Mouse (Mus musculus): ENCODE data around the gene Dlat. TPM values are rescaled to one million over a fixed set of nuclear protein-coding genes. Genes with fewer than 3 reads are reported as not detected.

Dlat gene
- polyA plus RNA-seq, 1 experiment from 2014 or later = 63.7 TPM

- ATAC-seq (ENCODE audit: insufficient number of reproducible peaks, low FRiP score, low TSS enrichment, low read depth) (no peak), DNase-seq (ENCODE audit: low spot score) (no peak)
- no peak overlapping the region for H3K4me2 ChIP-seq (ENCODE audit: low read depth, severe bottlenecking)
- no peak overlapping the region for H3K27ac ChIP-seq (replicated peaks; ENCODE audit: low read depth, low read length)
- no peaks in the 10 kb centered on the region for H3K36me3 ChIP-seq (ENCODE audit: control insufficient read depth, insufficient read depth, low read length)
- no peaks in the 10 kb centered on the region for H3K9me3 ChIP-seq (ENCODE audit: control insufficient read depth, low read length)
- peaks cover 11% of the 10 kb centered on the region for H3K4me1 ChIP-seq (ENCODE audit: control insufficient read depth, insufficient read depth, low read length)
- H3K27me3 ChIP-seq (ENCODE audit: control insufficient read depth, insufficient read depth, low read length) = no peaks in the 10 kb centered on the region
- 82% methylated on average over 6 of the region's 6 CpGs for WGBS
- H3K4me3 ChIP-seq (ENCODE audit: low read depth, low read length) = no peak overlapping the region
- H3K9ac ChIP-seq (ENCODE audit: low read length) = no peak overlapping the region
These were observed 35.6 kb upstream of the Dlat start for GRCm38 (mm10) chr9:50695153-50695552.

GRCm38 (mm10) chr9:50693631-50694030, 34.1 kb upstream of the Dlat start:
- WGBS = 22% methylated on average over 10 of the region's 10 CpGs
- Histone ChIP-seq H3K4me2 (ENCODE audit: low read depth, severe bottlenecking) (no peak overlapping the region), H3K27me3 (ENCODE audit: control insufficient read depth, insufficient read depth, low read length) (no peaks in the 10 kb centered on the region), H3K4me1 (ENCODE audit: control insufficient read depth, insufficient read depth, low read length) (peaks cover 8% of the 10 kb centered on the region), H3K4me3 (ENCODE audit: low read depth, low read length) (no peak overlapping the region), H3K36me3 (ENCODE audit: control insufficient read depth, insufficient read depth, low read length) (no peaks in the 10 kb centered on the region), H3K9ac (ENCODE audit: low read length) (no peak overlapping the region), H3K27ac (replicated peaks; ENCODE audit: low read depth, low read length) (no peak overlapping the region), H3K9me3 (ENCODE audit: control insufficient read depth, low read length) (no peaks in the 10 kb centered on the region)
- ATAC-seq (ENCODE audit: insufficient number of reproducible peaks, low FRiP score, low TSS enrichment, low read depth) (0 out of 2 replicates have a peak, but pooled peaks have one; percentile 27), DNase-seq (ENCODE audit: low spot score) (peak; percentile 74)

- Histone ChIP-seq H3K9ac (ENCODE audit: low read length) (no peak overlapping the region), H3K4me2 (ENCODE audit: low read depth, severe bottlenecking) (0 out of 2 replicates have a peak overlapping the region, but pooled peaks have one; percentile 5), H3K9me3 (ENCODE audit: control insufficient read depth, low read length) (no peaks in the 10 kb centered on the region), H3K4me1 (ENCODE audit: control insufficient read depth, insufficient read depth, low read length) (peaks cover 4% of the 10 kb centered on the region), H3K27me3 (ENCODE audit: control insufficient read depth, insufficient read depth, low read length) (no peaks in the 10 kb centered on the region), H3K4me3 (ENCODE audit: low read depth, low read length) (no peak overlapping the region), H3K36me3 (ENCODE audit: control insufficient read depth, insufficient read depth, low read length) (no peaks in the 10 kb centered on the region), H3K27ac (replicated peaks; ENCODE audit: low read depth, low read length) (no peak overlapping the region)
- DNase-seq (ENCODE audit: low spot score) (no peak), ATAC-seq (ENCODE audit: insufficient number of reproducible peaks, low FRiP score, low TSS enrichment, low read depth) (0 out of 2 replicates have a peak, but pooled peaks have one; percentile 44)
- WGBS = 38% methylated on average over 13 of the region's 13 CpGs
These were observed 33.3 kb upstream of the Dlat start for GRCm38 (mm10) chr9:50692626-50693580.

- no peak for DNase-seq (ENCODE audit: low spot score)
- Histone ChIP-seq H3K27ac (replicated peaks; ENCODE audit: low read depth, low read length) (no peak overlapping the region), H3K4me1 (ENCODE audit: control insufficient read depth, insufficient read depth, low read length) (no peaks in the 10 kb centered on the region), H3K4me2 (ENCODE audit: low read depth, severe bottlenecking) (no peak overlapping the region), H3K27me3 (ENCODE audit: control insufficient read depth, insufficient read depth, low read length) (no peaks in the 10 kb centered on the region), H3K9me3 (ENCODE audit: control insufficient read depth, low read length) (no peaks in the 10 kb centered on the region), H3K9ac (ENCODE audit: low read length) (no peak overlapping the region), H3K4me3 (ENCODE audit: low read depth, low read length) (no peak overlapping the region), H3K36me3 (ENCODE audit: control insufficient read depth, insufficient read depth, low read length) (peaks cover 3% of the 10 kb centered on the region; the same call in 1 of the 2 replicates)
- 87% methylated on average over 6 of the region's 6 CpGs for WGBS
- no peak for ATAC-seq (ENCODE audit: insufficient number of reproducible peaks, low FRiP score, low TSS enrichment, low read depth)
These were observed 27.5 kb upstream of the Dlat start for GRCm38 (mm10) chr9:50686866-50687652.

GRCm38 (mm10) chr9:50681727-50682126, 22.1 kb upstream of the Dlat start:
- Histone ChIP-seq H3K27ac (replicated peaks; ENCODE audit: low read depth, low read length) (no peak overlapping the region), H3K27me3 (ENCODE audit: control insufficient read depth, insufficient read depth, low read length) (no peaks in the 10 kb centered on the region), H3K4me3 (ENCODE audit: low read depth, low read length) (no peak overlapping the region), H3K36me3 (ENCODE audit: control insufficient read depth, insufficient read depth, low read length) (peaks cover 3% of the 10 kb centered on the region; the same call in 1 of the 2 replicates), H3K9me3 (ENCODE audit: control insufficient read depth, low read length) (no peaks in the 10 kb centered on the region), H3K4me2 (ENCODE audit: low read depth, severe bottlenecking) (no peak overlapping the region), H3K4me1 (ENCODE audit: control insufficient read depth, insufficient read depth, low read length) (no peaks in the 10 kb centered on the region), H3K9ac (ENCODE audit: low read length) (no peak overlapping the region)
- DNase-seq (ENCODE audit: low spot score) (no peak), ATAC-seq (ENCODE audit: insufficient number of reproducible peaks, low FRiP score, low TSS enrichment, low read depth) (no peak)
- WGBS = 72% methylated on average over 7 of the region's 7 CpGs

- ATAC-seq (ENCODE audit: insufficient number of reproducible peaks, low FRiP score, low TSS enrichment, low read depth) (no peak), DNase-seq (ENCODE audit: low spot score) (no peak)
- Histone ChIP-seq H3K27ac (replicated peaks; ENCODE audit: low read depth, low read length) (no peak overlapping the region), H3K4me1 (ENCODE audit: control insufficient read depth, insufficient read depth, low read length) (no peaks in the 10 kb centered on the region), H3K9ac (ENCODE audit: low read length) (no peak overlapping the region), H3K4me2 (ENCODE audit: low read depth, severe bottlenecking) (no peak overlapping the region), H3K9me3 (ENCODE audit: control insufficient read depth, low read length) (no peaks in the 10 kb centered on the region), H3K4me3 (ENCODE audit: low read depth, low read length) (no peak overlapping the region), H3K36me3 (ENCODE audit: control insufficient read depth, insufficient read depth, low read length) (peaks cover 3% of the 10 kb centered on the region; the same call in 1 of the 2 replicates), H3K27me3 (ENCODE audit: control insufficient read depth, insufficient read depth, low read length) (no peaks in the 10 kb centered on the region)
- 76% methylated on average over 1 of the region's 1 CpGs for WGBS
These were observed 19.8 kb upstream of the Dlat start for GRCm38 (mm10) chr9:50679406-50679805.

GRCm38 (mm10) chr9:50674771-50675170, 15.2 kb upstream of the Dlat start:
- H3K4me1 ChIP-seq (ENCODE audit: control insufficient read depth, insufficient read depth, low read length) = no peaks in the 10 kb centered on the region
- H3K27ac ChIP-seq (replicated peaks; ENCODE audit: low read depth, low read length) = no peak overlapping the region
- no peak overlapping the region for H3K9ac ChIP-seq (ENCODE audit: low read length)
- ATAC-seq (ENCODE audit: insufficient number of reproducible peaks, low FRiP score, low TSS enrichment, low read depth) (no peak), DNase-seq (ENCODE audit: low spot score) (no peak)
- H3K4me2 ChIP-seq (ENCODE audit: low read depth, severe bottlenecking) = no peak overlapping the region
- no peaks in the 10 kb centered on the region for H3K27me3 ChIP-seq (ENCODE audit: control insufficient read depth, insufficient read depth, low read length)
- no peak overlapping the region for H3K4me3 ChIP-seq (ENCODE audit: low read depth, low read length)
- no peaks in the 10 kb centered on the region; the same call in 1 of the 2 replicates for H3K36me3 ChIP-seq (ENCODE audit: control insufficient read depth, insufficient read depth, low read length)
- no peaks in the 10 kb centered on the region for H3K9me3 ChIP-seq (ENCODE audit: control insufficient read depth, low read length)
- WGBS = 38% methylated on average over 1 of the region's 1 CpGs

GRCm38 (mm10) chr9:50670690-50671089, 11.1 kb upstream of the Dlat start:
- WGBS = 43% methylated on average over 5 of the region's 5 CpGs
- no peaks in the 10 kb centered on the region for H3K4me1 ChIP-seq (ENCODE audit: control insufficient read depth, insufficient read depth, low read length)
- H3K4me3 ChIP-seq (ENCODE audit: low read depth, low read length) = no peak overlapping the region
- ATAC-seq (ENCODE audit: insufficient number of reproducible peaks, low FRiP score, low TSS enrichment, low read depth) (no peak), DNase-seq (ENCODE audit: low spot score) (peak; percentile 50)
- H3K9ac ChIP-seq (ENCODE audit: low read length) = no peak overlapping the region
- H3K9me3 ChIP-seq (ENCODE audit: control insufficient read depth, low read length) = no peaks in the 10 kb centered on the region
- no peaks in the 10 kb centered on the region for H3K27me3 ChIP-seq (ENCODE audit: control insufficient read depth, insufficient read depth, low read length)
- H3K27ac ChIP-seq (replicated peaks; ENCODE audit: low read depth, low read length) = no peak overlapping the region
- no peak overlapping the region for H3K4me2 ChIP-seq (ENCODE audit: low read depth, severe bottlenecking)
- no peaks in the 10 kb centered on the region for H3K36me3 ChIP-seq (ENCODE audit: control insufficient read depth, insufficient read depth, low read length)
